Mouse (Mus musculus) CD4-positive, CD25-positive, alpha-beta regulatory T cell, adult 4 months (primary cell): Measurements from ENCODE around the gene Scn10a. TPM values are rescaled to one million over a fixed set of nuclear protein-coding genes. Genes with fewer than 3 reads are reported as not detected.

Experiments used
- ATAC-seq: one replicate; pipeline ENCODE4 v1.8.0; 2017
- polyA plus RNA-seq, 2 experiments: library from polyadenylated mRNA; unstranded; fragments of 100-300 nt; shearing (Covaris generic); gene quantifications; one replicate each; pipeline ENCODE4 v1.2.1; 2017

Gene Scn10a
- polyA plus RNA-seq, 2 experiments from 2014 or later, result not detected

GRCm38 (mm10) chr9:119634216-119634843 is 84.8 kb downstream of the Scn10a start:
- no peak for ATAC-seq

GRCm38 (mm10) chr9:119633475-119633874 is 85.6 kb downstream of the Scn10a start:
- ATAC-seq, result no peak

GRCm38 (mm10) chr9:119632801-119633200 is 86.3 kb downstream of the Scn10a start:
- ATAC-seq, result no peak

GRCm38 (mm10) chr9:119631899-119632533 is 87.1 kb downstream of the Scn10a start:
- ATAC-seq, result no peak

- ATAC-seq, result no peak
These were observed 87.7 kb downstream of the Scn10a start for GRCm38 (mm10) chr9:119631393-119631898.

GRCm38 (mm10) chr9:119628690-119629268 is 90.3 kb downstream of the Scn10a start:
- no peak for ATAC-seq

GRCm38 (mm10) chr9:119627227-119627626 is 91.9 kb downstream of the Scn10a start:
- ATAC-seq, result no peak

GRCm38 (mm10) chr9:119624151-119624550 is 95.0 kb downstream of the Scn10a start:
- no peak for ATAC-seq

- ATAC-seq, result no peak
These were observed 104.3 kb downstream of the Scn10a start for GRCm38 (mm10) chr9:119614798-119615197.

- no peak for ATAC-seq
These were observed 108.5 kb downstream of the Scn10a start for GRCm38 (mm10) chr9:119610563-119611166.

- ATAC-seq, result no peak
These were observed 112.2 kb downstream of the Scn10a start for GRCm38 (mm10) chr9:119606906-119607305.

- ATAC-seq, result no peak
These were observed 114.5 kb downstream of the Scn10a start for GRCm38 (mm10) chr9:119604607-119605006.

- ATAC-seq, result no peak
These were observed 120.6 kb downstream of the Scn10a start for GRCm38 (mm10) chr9:119598501-119598900.

GRCm38 (mm10) chr9:119597332-119597731 is 121.8 kb downstream of the Scn10a start:
- no peak for ATAC-seq

GRCm38 (mm10) chr9:119589592-119589991 is 129.5 kb downstream of the Scn10a start:
- ATAC-seq, result no peak

GRCm38 (mm10) chr9:119588763-119589449 is 130.2 kb downstream of the Scn10a start:
- ATAC-seq, result no peak

- peak; percentile 51 for ATAC-seq
These were observed 138.5 kb downstream of the Scn10a start for GRCm38 (mm10) chr9:119580668-119581067.

- no peak for ATAC-seq
These were observed 138.9 kb downstream of the Scn10a start for GRCm38 (mm10) chr9:119580187-119580586.

- ATAC-seq, result no peak
These were observed 140.3 kb downstream of the Scn10a start, which contains the start of gene Scn5a for GRCm38 (mm10) chr9:119578636-119579438. Scn5a (minus strand) TSS chr9:119579016.

- no peak for ATAC-seq
These were observed 140.8 kb downstream of the Scn10a start for GRCm38 (mm10) chr9:119578311-119578635.

GRCm38 (mm10) chr9:119576977-119577376 is 142.1 kb downstream of the Scn10a start:
- no peak for ATAC-seq

GRCm38 (mm10) chr9:119575732-119576131 is 143.4 kb downstream of the Scn10a start:
- no peak for ATAC-seq
